Mouse (Mus musculus) stomach, postnatal 0 days (tissue): ENCODE results near the gene 2410002F23Rik.
"Not testable (repeated sequence)": the region's sequence is repeated elsewhere in the genome, so short reads cannot be mapped to it uniquely, and the experiment has no call there.

Experiments used
- CTCF ChIP-seq: IDR thresholded peaks from 2 replicates; pipeline ENCODE4 v1.5.1; 2016; ENCODE audit warnings: antibody characterized with exemption, low read depth, mild to moderate bottlenecking, moderate library complexity
- EP300 ChIP-seq: optimal IDR thresholded peaks from 2 replicates; pipeline ENCODE3; 2016; ENCODE audit warnings: antibody characterized with exemption

DNA sequence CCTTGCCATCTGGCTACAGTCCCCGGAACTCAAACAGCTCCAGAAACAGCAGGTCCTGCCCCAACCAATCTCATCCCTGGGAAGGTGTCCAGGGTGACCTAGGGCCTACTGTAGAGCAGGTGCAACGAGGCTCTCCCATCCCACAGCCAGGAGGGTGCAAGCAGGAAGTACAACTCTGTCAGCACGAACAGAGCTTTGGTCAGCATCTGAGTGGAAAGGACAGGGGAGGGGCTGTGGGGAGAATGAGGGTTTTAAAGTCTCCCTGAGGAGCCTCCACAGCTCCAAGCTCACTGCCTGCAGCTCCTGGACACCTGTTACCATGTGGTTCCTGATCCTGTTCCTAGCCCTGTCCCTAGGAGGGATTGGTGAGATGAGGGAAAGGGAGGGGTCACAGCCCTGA lies 39.4 kb upstream of the 2410002F23Rik start, which contains the start of gene Klk1b4:
- not testable (repeated sequence) for TF ChIP-seq EP300, CTCF
